Mouse (Mus musculus) ES-E14 (cell line): Measurements from ENCODE around the gene Dclk1.

Source experiments
- CHD2 ChIP-seq: IDR thresholded peaks from 2 replicates; pipeline ENCODE4 v1.6.1; 2014; ENCODE audit warnings: mild to moderate bottlenecking, low read depth, low read length, inconsistent platforms
- MAFK ChIP-seq: IDR thresholded peaks from 2 replicates; pipeline ENCODE4 v1.6.1; 2014; ENCODE audit warnings: mild to moderate bottlenecking, low read depth, low read length, inconsistent platforms; ENCODE audit not compliant: insufficient read depth
- ZC3H11A ChIP-seq: IDR thresholded peaks from 2 replicates; pipeline ENCODE4 v1.6.1; 2012; ENCODE audit warnings: low read depth, mild to moderate bottlenecking, inconsistent platforms, low read length, borderline replicate concordance
- ZNF384 ChIP-seq: IDR thresholded peaks from 2 replicates; pipeline ENCODE4 v1.6.1; 2012; ENCODE audit warnings: low read depth, low read length, inconsistent platforms

GRCm38 (mm10) chr3:55195581-55196327, 46.4 kb upstream of the Dclk1 start:
- TF ChIP-seq ZNF384 (no peak), ZC3H11A (no peak), MAFK (no peak), CHD2 (no peak)
